Mouse (Mus musculus) 3134 (cell line): ENCODE results near the gene Wnt2.

Experiments used
- DNase-seq: peaks from one replicate; pipeline ENCODE4 v3.0.0-alpha.2; 2011; ENCODE audit warnings: low spot score; ENCODE audit not compliant: insufficient read length; ENCODE audit errors: extremely low read depth

Wnt2 gene

DNA sequence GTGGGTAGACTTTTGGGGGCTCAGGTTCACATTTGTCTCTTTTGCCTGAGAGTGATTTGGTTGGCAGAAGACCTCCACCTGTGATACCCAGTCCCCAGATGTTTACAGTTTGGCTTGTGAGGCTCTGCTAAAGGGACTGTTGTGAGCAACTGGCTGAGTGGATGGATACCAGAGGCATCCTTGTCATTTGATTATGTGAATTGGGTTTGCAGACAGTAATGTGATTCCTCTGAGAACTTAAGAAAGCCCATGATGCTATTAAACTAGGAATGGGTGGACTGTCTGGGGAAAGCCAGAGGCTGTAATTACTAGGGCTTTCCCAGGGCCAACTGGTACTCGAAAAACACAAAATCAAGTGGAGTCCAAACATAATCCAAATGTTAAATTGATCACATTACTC lies 51.0 kb downstream of the Wnt2 start:
- DNase-seq, result no peak

DNA sequence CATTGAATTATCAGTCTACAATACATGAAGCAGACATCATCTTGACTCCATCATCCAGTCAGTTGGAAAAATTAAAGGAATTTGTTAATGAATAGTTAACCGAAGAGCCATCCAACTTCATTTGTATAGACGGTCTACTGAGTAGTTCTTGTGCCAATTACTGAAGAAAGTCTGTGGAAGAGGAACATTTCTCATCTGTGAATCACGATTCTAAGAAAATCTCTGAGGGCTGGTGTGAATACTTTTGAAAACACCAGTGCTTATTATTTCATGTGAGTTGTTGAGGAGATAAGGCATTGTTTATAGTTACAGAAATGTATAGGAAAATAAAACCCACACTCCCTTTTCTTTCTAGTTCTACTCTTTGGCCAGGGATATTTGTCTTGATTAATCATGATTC lies 51.5 kb downstream of the Wnt2 start:
- DNase-seq, result no peak

DNA sequence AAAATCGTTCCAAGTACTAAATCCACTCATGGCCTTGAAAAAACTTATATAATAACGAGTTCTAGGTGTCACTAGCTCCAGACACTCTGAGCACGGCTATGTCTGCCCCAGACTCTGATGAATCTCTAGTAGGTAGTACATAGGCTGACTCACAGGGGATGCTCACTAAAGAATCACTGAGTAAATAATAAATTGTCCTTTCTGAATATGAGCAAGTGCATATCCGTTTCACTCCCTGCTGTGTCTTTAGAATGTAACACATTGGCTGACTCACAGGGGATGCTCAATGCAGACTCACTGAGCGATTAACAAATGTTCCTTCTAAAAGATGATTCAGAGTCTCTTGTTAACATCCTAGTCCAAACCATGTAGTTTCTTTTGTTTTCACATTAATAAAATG lies 52.1 kb downstream of the Wnt2 start:
- DNase-seq, result no peak

DNA sequence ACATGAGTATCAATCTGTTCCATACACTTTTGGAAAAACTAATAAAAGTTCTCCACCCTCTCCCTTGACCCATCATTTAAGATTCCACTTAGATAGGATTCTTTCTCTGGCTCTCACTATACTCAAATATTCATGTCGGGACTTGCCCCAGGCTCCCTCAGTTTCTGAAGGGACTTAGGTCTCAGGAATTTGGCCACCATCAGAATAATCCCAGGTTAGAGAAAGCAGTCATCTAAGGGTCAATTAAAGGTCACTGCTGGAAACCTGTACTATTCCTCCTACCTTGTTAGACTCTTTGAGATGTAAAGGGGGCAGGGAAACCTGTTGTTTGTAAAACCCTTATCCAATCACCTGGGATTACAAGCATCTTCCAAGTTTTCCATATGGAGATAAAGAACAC lies 53.2 kb downstream of the Wnt2 start:
- DNase-seq, result no peak

DNA sequence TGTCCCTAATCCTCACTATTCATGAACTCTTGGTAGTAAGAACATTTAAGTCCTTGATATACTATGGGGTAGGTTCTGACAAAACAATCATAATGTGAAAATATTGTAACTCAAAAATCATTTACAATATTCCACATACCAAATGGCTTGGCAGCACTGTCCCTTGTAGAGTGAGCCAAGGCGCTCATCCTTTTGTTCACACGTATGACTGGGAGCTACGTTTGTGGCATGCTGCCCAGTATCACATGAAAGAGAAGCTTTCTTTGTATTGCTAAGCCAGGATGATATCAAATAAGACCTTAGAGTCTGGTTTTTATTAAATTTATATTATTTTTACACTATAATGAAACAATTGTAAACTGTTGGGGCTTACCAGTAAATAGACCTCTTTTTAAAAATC lies 56.0 kb downstream of the Wnt2 start:
- no peak for DNase-seq

DNA sequence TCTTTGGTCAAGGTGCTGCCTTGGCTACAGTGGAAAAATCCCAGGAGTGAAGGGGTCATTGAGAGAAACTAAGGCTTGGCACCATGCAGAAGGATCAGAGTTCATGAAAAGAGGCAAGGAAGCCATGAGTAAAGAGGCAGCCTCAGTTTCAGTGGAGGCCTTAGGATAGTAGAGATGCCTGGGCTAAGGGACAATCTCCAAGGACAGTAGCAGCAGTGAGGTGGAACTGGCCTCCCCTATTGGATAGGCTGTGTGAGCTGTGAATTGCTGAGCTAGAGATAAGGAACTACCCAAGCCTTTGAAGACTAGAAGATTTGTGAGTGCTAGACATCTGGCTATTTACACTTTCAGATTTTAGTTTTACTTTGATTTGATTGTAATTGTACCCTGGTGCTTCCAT lies 59.0 kb downstream of the Wnt2 start:
- no peak for DNase-seq

DNA sequence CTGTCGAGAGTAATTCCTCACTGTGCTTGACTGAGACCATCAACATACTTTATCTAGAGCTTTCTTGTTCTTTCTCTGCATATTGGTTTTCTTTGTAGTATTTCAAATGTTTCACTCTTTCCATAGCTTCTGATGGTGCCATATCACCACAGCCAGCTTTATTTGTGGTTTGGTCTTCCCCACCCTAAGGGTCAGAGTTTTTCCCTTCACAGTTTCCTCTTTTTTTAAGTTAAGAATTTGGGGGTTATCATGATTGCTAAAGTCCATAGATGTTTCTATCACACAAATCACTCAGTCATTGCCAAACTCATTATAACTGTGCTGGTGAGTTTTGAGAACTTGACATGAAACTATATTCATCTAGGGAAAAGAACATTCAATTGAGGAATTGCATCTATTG lies 60.6 kb downstream of the Wnt2 start:
- no peak for DNase-seq

DNA sequence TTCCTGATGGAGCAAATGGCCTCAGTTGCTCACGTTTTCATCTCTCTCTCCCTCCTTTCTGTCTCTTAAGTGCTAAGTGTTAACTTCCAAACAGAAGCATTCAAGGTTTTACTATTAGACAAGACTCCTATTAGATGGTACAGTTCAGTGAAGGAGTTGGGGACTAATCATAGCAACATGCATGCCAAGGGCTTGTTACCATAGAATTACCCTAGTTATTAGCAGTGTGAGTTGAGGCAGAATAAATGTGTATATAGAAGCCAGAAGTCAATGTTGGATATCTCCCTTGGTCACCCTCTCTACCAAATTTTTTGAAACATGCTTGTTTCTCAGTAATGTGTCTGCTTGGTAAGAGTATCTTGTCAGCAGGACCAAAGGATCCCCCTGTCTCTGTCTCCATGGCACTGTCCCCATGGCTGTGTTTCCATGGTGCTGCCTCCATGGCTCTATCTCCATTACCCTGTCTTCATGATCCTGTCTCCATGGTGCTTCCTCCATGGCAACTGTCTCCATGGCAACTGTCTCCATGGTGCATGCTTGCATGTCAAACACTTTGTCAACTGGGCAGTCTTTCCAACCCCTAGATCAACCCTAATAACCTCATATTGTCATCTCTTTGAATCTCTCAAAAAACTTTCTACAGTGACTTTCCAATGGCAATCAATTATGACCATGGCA lies 61.8 kb downstream of the Wnt2 start:
- DNase-seq, result no peak

DNA sequence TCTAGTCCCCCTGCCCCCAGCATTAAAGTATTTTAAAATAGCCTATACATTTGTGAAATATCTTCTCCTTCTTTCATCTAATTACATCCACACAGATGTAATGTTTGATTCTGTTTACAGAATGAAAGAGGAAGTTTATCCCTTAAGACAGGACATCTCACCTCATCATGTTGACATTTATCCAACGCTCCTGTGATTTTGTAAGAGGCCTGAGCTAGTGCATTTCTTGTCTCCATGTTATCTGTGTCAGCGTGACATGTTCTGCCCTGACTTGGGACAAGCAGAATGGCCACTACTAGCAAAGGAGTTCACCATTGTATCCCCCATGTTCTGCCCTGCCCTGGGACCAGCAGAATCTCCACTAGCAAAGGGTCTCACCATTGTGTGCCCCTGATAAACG lies 66.9 kb downstream of the Wnt2 start:
- DNase-seq, result no peak

DNA sequence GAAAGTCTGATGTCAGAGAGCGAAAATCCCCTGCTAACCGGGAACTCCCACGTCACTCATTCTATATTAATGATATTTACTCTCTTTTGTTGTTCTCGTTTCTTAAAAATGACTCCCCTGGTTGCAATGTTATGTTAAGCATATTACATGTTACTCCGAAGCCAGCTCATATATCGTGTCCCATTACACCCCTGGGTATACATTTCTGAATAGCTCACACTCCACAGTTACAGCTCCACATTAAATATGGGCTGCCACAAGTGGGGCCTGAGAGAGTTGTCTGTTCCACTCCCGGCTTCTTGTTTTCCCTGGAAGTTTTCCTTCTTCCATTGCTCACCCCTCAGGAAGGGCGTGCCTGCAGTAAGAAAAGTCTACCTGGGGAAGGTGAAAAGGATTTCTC lies 78.6 kb downstream of the Wnt2 start:
- DNase-seq, result no peak

DNA sequence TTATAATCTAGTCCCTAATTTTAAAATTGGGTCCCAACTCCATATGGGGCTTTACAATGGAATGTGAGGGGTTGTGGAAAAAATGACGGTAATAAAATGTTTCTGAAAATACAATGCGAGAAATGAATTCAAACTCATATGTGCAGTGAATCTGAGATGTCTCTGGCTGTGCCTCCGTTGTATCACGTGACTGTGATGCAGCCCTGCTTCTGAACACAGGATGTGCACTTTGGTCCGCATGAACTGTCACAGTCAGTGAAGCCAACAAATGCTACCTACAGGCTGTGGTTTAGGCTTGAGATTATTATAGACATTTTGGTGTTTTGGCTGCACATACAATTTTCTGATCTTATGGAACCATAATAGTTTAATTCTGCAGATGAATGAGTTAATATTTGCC lies 81.3 kb downstream of the Wnt2 start:
- no peak for DNase-seq

DNA sequence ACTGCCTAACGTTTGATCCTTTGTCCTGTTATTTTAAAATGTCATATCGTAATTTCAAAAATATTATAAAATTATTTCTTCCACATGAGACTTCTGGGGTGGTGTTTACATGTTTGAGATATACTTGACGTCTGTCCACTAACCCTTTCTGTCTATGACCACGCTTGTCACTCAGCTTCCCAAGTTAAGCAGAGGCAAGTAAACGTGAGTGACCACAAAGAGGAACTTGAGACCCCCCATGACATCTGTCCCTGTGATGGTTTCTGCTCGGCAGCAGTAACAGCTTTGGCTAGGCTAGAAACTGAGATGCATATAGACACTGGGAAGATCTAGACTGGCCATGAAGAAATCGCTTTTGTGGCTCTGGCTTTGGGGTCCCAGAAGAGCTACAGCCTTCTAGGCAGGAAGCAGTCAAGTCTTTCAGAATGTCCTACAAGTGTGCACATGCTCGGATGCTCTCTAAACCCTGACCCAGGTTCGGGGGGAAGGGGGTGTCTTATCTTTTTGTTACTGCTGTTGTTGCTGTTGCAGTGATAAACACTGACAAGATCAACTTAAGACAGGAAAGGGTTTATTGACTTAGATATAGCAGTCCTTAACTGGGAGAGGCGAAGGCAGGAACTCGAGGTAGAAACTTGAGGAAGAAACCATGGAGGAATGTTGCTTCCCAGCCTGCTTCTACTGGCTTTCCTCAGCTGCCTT lies 83.1 kb downstream of the Wnt2 start:
- DNase-seq, result no peak

DNA sequence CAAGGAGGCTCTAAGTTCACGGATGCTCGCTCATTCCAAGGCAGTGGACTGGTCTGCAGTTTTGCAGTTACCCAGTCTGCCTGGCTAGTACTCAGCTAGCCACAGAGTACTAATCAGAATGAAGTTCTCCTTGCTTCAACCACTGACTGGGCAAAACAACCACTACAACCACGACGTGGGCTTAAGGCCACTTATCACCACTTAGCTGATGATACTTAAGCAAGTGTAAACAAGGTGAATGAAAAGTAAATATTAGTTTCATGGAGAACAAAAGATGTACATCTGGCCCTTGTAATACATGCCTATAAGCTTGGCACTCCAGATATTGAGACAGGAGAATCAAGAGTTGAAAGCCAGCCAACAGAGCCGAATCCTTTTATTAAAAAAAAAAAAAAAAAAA lies 83.9 kb downstream of the Wnt2 start:
- DNase-seq, result no peak

DNA sequence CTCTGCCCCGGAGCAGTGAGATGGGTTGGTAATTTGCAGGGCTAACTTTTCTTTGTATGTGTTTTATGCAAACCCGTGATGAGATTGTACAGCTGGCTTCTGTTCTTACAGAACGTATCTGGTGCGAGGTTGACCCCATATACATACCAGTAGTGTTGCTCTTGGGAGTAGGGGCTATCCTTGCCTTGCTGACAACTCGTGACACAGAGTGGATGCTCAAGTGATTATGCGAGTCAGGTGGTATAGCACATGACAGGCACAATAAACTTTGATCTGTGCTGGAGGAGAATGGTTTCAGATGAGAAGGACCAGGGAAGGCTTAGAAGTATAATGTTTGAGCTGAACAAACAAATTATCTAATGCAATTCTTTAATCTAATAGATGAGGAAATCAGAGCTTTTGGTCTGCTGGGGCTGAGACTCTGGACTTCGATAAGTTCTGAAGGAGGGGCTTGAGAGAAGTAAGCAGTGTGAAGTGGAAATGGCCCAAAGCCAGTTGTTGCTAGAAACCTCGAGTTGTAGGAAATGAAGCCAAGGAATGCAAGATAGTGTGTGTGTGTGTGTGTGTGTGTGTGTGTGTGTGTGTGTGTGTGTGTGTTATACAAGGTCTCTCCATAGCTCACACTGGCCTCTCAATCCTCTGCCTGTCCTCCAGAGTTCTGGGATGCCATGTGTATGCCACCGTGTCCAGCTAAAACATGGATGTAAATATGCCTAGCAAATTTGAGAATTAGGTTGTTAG lies 86.3 kb downstream of the Wnt2 start:
- DNase-seq, result no peak

DNA sequence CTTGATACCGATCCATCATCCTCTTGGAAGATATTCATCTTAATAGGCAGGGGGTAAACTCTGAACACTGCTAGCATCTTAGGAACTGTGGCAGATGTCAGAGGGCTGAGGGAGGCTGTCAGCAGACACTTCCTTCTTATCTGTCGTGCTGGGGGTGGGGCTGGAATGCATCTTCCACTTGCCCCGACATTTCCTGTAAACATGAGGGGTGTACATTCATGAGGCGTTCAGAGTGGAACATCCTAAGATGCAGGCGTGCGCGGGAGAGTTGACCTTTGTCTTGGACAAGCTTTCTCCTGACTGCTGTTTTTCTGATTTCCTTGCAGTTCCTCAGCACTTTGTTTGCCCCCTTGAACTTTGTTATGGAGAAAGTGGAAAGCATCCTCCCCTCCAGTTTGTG lies 88.0 kb downstream of the Wnt2 start:
- DNase-seq, result no peak

DNA sequence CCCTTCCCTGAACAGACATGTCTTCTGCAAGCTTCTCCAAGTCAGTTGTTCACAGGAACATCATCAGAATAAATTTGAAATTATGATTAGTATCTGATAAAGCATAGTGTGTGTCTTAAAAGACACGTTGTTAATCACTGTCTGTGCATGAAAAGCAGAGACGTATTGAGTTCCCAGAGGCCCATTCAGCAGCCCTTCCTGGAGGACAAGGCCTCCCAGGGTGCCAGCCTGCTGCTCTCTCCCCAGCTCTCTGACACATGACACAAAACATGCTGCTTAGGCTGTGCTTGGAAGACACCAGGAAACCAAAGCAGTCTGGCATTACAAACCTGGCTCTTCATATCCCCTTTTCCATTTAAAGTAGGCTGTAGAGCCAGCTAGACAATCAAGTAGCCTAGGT lies 88.5 kb downstream of the Wnt2 start:
- DNase-seq, result no peak
